Mouse (Mus musculus) midbrain, embryonic 10.5 days (tissue): ENCODE data around the gene Ramp3. TPM values are rescaled to one million over a fixed set of nuclear protein-coding genes. Genes with fewer than 3 reads are reported as not detected.

Experiments
- DNase-seq: peaks from one replicate; pipeline ENCODE4 v3.0.0-alpha.2; 2017; ENCODE audit warnings: low spot score
- H3K27ac ChIP-seq: fragments of 300-500 bp; sonication (generic); replicated peaks from 2 replicates; pipeline ENCODE4 v1.5.1; 2016; ENCODE audit warnings: mild to moderate bottlenecking
- H3K27me3 ChIP-seq: fragments of 300-500 bp; sonication (generic); 2 replicates; pipeline ENCODE4 v1.6.1; 2016; ENCODE audit warnings: low read depth, mild to moderate bottlenecking; ENCODE audit not compliant: poor library complexity, severe bottlenecking
- H3K36me3 ChIP-seq: fragments of 300-500 bp; sonication (generic); 2 replicates; pipeline ENCODE4 v1.6.1; 2016; ENCODE audit warnings: mild to moderate bottlenecking, moderate library complexity
- H3K4me1 ChIP-seq: fragments of 300-500 bp; sonication (generic); 2 replicates; pipeline ENCODE4 v1.6.1; 2016
- H3K4me3 ChIP-seq: fragments of 300-500 bp; sonication (generic); 2 replicates; pipeline ENCODE4 v1.5.1; 2016; ENCODE audit warnings: mild to moderate bottlenecking, moderate library complexity
- H3K9me3 ChIP-seq: fragments of 300-500 bp; sonication (generic); replicated peaks from 2 replicates; pipeline ENCODE4 v1.6.1; 2016; ENCODE audit warnings: mild to moderate bottlenecking
- WGBS: fragments of 180-500 bp; shearing (Covaris S2); methylation state at CpG from one replicate; pipeline ENCODE4 v1.1.7; 2016; 5-methylcytosine and 5-hydroxymethylcytosine counted together
- polyA plus RNA-seq: library from polyadenylated mRNA; unstranded; fragments of >200 nt; fragmentation: Nextera tagmentation; extraction: Ambion mirVana; gene quantifications from 2 replicates; pipeline ENCODE4 v1.2.1, GENCODE M21; 2016

Ramp3 gene
- polyA plus RNA-seq, 1 experiment from 2014 or later = 7.1 TPM

DNA sequence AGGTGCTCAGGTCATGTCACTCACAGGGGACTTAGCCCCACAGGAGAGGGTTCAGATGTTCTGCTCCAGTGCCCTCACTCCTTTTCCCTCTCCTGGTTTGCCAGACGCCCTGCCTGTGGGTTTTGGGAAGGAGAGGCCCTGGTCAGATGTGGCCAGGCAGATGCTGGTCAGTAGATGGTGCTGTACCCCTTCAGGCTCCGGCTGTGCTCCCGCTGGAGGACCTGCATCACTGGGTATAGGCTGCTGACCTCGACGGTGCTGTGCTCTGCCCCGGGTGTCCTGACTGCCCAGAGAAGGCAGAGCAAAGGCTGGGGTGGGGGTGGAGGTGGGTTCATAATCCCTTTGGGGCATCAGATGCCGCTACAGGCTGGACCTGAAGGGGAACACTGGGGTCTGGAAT, 19.2 kb downstream of the Ramp3 start:
- H3K27ac ChIP-seq = no peak overlapping the region
- no peaks in the 10 kb centered on the region for H3K9me3 ChIP-seq
- peaks cover 12% of the 10 kb centered on the region for H3K4me1 ChIP-seq
- peak; percentile 40 for DNase-seq
- no peaks in the 10 kb centered on the region for H3K27me3 ChIP-seq
- 14% methylated on average over 7 of the region's 7 CpGs for WGBS
- H3K36me3 ChIP-seq = no peaks in the 10 kb centered on the region
- no peak overlapping the region for H3K4me3 ChIP-seq

- 79% methylated on average over 17 of the region's 17 CpGs for WGBS
- Histone ChIP-seq H3K27ac (no peak overlapping the region; the same call in 1 of the 2 replicates), H3K4me3 (no peak overlapping the region), H3K27me3 (no peaks in the 10 kb centered on the region), H3K36me3 (no peaks in the 10 kb centered on the region), H3K9me3 (no peaks in the 10 kb centered on the region), H3K4me1 (peaks cover 12% of the 10 kb centered on the region)
- DNase-seq = no peak
Measured at GRCm38 (mm10) chr11:6679694-6680396, 21.5 kb downstream of the Ramp3 start.

DNA sequence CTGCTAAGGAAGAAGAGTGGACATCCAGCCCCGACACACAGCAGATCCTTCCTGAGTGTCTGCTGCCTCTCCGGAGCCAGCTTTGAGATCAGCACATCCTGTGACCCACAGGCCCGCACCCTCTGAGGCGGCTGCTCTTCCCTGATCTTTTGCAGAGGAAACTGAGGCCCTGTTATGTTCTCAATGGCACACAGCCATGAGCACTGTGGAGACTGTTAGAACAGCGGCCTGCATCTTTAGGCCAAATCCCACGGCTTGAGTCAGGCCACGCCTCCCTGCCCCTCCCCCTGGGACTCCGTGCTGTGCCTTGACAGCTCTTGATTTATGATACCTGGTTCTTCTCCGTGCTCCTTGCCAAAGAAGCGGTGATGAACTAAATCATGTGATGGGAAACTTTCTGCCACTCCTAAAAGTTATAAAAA, 22.1 kb downstream of the Ramp3 start:
- Histone ChIP-seq H3K4me3 (no peak overlapping the region), H3K9me3 (no peaks in the 10 kb centered on the region), H3K27me3 (no peaks in the 10 kb centered on the region), H3K4me1 (peaks cover 12% of the 10 kb centered on the region), H3K27ac (no peak overlapping the region; the same call in 1 of the 2 replicates), H3K36me3 (no peaks in the 10 kb centered on the region)
- DNase-seq = no peak
- 51% methylated on average over 10 of the region's 10 CpGs for WGBS

GRCm38 (mm10) chr11:6684741-6685140, 26.4 kb downstream of the Ramp3 start:
- 61% methylated on average over 3 of the region's 3 CpGs for WGBS
- DNase-seq = no peak
- Histone ChIP-seq H3K4me1 (peaks cover 4% of the 10 kb centered on the region), H3K4me3 (no peak overlapping the region), H3K27ac (no peak overlapping the region), H3K9me3 (no peaks in the 10 kb centered on the region), H3K36me3 (no peaks in the 10 kb centered on the region), H3K27me3 (no peaks in the 10 kb centered on the region)

DNA sequence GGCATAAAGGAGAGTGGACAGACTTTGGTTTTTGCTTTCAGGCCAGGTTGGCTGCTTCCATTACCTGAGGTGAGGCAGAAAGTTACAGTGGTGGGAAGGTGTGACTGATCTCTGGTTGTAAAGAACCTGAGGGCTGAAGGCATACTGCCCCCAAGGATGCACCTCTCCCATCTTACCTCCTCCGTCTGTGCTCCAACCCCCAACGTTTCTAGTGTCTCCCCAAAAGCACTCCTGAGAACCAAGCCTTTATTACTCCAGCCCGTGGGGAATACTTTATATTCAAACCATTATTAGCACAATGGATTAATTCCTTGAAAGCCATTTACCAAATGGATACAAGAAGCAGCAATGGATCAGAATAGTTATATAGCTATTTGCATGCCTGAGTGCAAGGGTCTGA, 30.6 kb downstream of the Ramp3 start:
- WGBS = 78% methylated on average over 3 of the region's 3 CpGs
- H3K4me1 ChIP-seq = no peaks in the 10 kb centered on the region
- no peaks in the 10 kb centered on the region for H3K9me3 ChIP-seq
- DNase-seq = no peak
- no peaks in the 10 kb centered on the region for H3K27me3 ChIP-seq
- H3K27ac ChIP-seq = no peak overlapping the region
- H3K36me3 ChIP-seq = no peaks in the 10 kb centered on the region
- H3K4me3 ChIP-seq = no peak overlapping the region

DNA sequence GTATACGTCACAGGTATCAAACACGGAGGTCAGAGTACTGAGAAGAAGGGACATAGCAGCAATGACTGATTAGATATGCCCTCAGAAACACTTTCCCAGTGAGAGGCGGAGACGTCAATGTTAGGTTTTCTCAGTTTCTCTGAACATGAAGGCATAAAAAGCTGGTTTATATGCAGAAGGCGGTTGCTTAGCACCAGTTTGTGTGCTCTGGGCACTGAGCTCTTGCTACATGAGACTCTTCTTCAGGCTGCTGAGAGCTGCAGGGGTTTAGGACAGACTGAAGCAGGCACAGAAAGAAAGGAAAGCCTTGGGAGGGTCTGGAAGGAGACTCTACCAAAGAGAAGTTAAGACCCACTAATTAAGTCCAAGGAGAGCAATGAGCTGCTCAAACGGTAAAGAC, 34.0 kb downstream of the Ramp3 start:
- 75% methylated on average over 6 of the region's 6 CpGs for WGBS
- no peaks in the 10 kb centered on the region for H3K36me3 ChIP-seq
- H3K4me3 ChIP-seq = no peak overlapping the region
- no peaks in the 10 kb centered on the region for H3K4me1 ChIP-seq
- no peaks in the 10 kb centered on the region for H3K9me3 ChIP-seq
- DNase-seq = no peak
- no peak overlapping the region for H3K27ac ChIP-seq
- no peaks in the 10 kb centered on the region for H3K27me3 ChIP-seq

- H3K4me1 ChIP-seq = no peaks in the 10 kb centered on the region
- WGBS = 94% methylated on average over 10 of the region's 10 CpGs
- no peaks in the 10 kb centered on the region for H3K9me3 ChIP-seq
- DNase-seq = no peak
- H3K36me3 ChIP-seq = no peaks in the 10 kb centered on the region
- no peaks in the 10 kb centered on the region for H3K27me3 ChIP-seq
- H3K27ac ChIP-seq = no peak overlapping the region
- no peak overlapping the region for H3K4me3 ChIP-seq
Measured at GRCm38 (mm10) chr11:6694114-6694513, 35.8 kb downstream of the Ramp3 start.

GRCm38 (mm10) chr11:6695176-6695575, 36.9 kb downstream of the Ramp3 start:
- H3K27ac ChIP-seq = no peak overlapping the region
- H3K4me1 ChIP-seq = no peaks in the 10 kb centered on the region
- H3K27me3 ChIP-seq = no peaks in the 10 kb centered on the region
- H3K36me3 ChIP-seq = no peaks in the 10 kb centered on the region
- 85% methylated on average over 12 of the region's 12 CpGs for WGBS
- no peaks in the 10 kb centered on the region for H3K9me3 ChIP-seq
- no peak overlapping the region for H3K4me3 ChIP-seq
- no peak for DNase-seq

DNA sequence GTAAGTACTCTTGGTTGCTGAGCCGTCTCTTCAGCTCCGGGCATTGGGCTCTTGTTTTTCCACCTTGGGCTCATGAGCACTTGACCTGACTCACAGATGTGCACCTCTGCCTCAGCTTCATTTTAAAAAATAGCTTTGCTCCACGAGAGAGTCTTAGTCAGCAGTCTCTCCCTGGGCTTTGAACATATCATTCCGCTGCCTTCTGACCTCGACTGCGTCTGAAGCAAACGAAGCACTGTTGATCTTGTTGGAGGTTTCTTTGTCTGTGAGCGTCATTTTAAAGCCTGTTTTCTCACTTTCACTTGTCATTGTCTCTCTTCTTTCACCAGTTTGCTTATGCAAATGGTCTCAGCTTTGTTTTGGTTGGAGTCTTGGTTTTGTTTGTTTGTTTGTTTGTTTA, 38.2 kb downstream of the Ramp3 start:
- H3K9me3 ChIP-seq = peaks cover 2% of the 10 kb centered on the region; the same call in 1 of the 2 replicates
- no peaks in the 10 kb centered on the region for H3K36me3 ChIP-seq
- no peak overlapping the region for H3K27ac ChIP-seq
- WGBS = 83% methylated on average over 8 of the region's 8 CpGs
- no peak overlapping the region for H3K4me3 ChIP-seq
- H3K4me1 ChIP-seq = no peaks in the 10 kb centered on the region
- H3K27me3 ChIP-seq = no peaks in the 10 kb centered on the region
- DNase-seq = no peak

DNA sequence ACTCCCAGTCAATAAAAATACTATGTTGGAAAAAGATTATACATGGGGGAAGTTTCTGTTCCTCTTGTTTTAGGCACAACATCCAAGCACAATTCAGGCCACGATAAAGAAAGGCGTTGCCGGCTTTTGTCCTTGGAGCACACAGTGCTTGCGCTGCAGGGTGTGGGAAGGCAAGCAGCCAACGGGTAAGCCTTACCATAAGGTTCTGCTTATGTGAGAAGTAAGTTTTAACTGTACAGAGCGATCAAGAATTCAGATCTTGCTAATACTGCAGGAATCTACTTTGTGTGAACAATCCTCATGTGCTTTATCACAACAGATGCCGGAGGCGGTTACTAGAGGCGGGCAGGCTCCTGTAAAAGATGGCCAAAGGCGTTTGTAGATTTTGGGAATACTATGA, 39.4 kb downstream of the Ramp3 start:
- Histone ChIP-seq H3K9me3 (peaks cover 5% of the 10 kb centered on the region; the same call in 1 of the 2 replicates), H3K36me3 (no peaks in the 10 kb centered on the region), H3K27ac (no peak overlapping the region), H3K4me1 (no peaks in the 10 kb centered on the region), H3K27me3 (no peaks in the 10 kb centered on the region), H3K4me3 (no peak overlapping the region)
- DNase-seq = no peak
- WGBS = 93% methylated on average over 10 of the region's 10 CpGs

GRCm38 (mm10) chr11:6698281-6698680, 40.0 kb downstream of the Ramp3 start:
- no peaks in the 10 kb centered on the region for H3K27me3 ChIP-seq
- peaks cover 5% of the 10 kb centered on the region; the same call in 1 of the 2 replicates for H3K9me3 ChIP-seq
- H3K4me1 ChIP-seq = no peaks in the 10 kb centered on the region
- no peaks in the 10 kb centered on the region for H3K36me3 ChIP-seq
- 87% methylated on average over 10 of the region's 10 CpGs for WGBS
- H3K4me3 ChIP-seq = no peak overlapping the region
- no peak overlapping the region for H3K27ac ChIP-seq
- no peak for DNase-seq

DNA sequence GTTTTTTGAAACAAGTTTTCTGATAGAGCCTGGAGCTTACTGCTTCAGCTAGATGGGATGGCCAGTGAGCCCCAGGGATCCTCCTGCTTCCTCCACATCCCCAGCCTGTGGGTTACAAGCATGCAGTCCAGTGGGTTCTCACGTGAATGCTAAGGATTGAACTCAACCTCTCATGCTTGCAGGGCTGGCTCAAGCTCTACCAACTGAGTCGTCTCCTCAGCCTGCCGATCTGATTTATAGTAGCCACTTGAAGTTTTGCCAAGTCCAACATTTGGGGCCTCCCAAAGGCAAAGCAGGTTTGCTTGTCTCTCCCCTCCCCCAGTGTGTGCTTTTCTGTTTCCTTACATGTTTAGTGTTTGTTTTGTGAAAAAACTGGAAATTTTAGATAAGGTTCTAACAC, 43.9 kb downstream of the Ramp3 start:
- Histone ChIP-seq H3K4me1 (peaks cover 7% of the 10 kb centered on the region; the same call in 1 of the 2 replicates), H3K9me3 (peaks cover 5% of the 10 kb centered on the region; the same call in 1 of the 2 replicates), H3K27ac (no peak overlapping the region), H3K36me3 (no peaks in the 10 kb centered on the region), H3K27me3 (no peaks in the 10 kb centered on the region), H3K4me3 (no peak overlapping the region)
- 86% methylated on average over 3 of the region's 3 CpGs for WGBS
- DNase-seq = no peak

GRCm38 (mm10) chr11:6704851-6705250, 46.5 kb downstream of the Ramp3 start:
- peaks cover 7% of the 10 kb centered on the region; the same call in 1 of the 2 replicates for H3K4me1 ChIP-seq
- H3K4me3 ChIP-seq = no peak overlapping the region
- no peak overlapping the region for H3K27ac ChIP-seq
- H3K27me3 ChIP-seq = no peaks in the 10 kb centered on the region
- H3K9me3 ChIP-seq = peaks cover 21% of the 10 kb centered on the region; the same call in 1 of the 2 replicates
- H3K36me3 ChIP-seq = no peaks in the 10 kb centered on the region
- DNase-seq = no peak
- WGBS = 90% methylated on average over 6 of the region's 6 CpGs
